Comparison of ENCODE assay signal across 14 mouse cellular contexts in genomic region chr17:80980096-80980495, GRCm38 (mm10). TPM values are rescaled to one million over a fixed set of nuclear protein-coding genes. Genes with fewer than 3 reads are reported as not detected.
"Had no signal": no experiment of that assay in that cellular context is flagged by ENCODE, and none has a peak within 500 bp of the region (broad histone marks: within the 10 kb centered on the region; RNA-seq: fewer than 3 reads in every experiment).

No protein-coding gene starts in this region.

- H3K36me3 ChIP-seq: limb, embryonic 10.5 days; liver, embryonic 15.5 days; midbrain, embryonic 12.5 days; neural tube, embryonic 13.5 days had no signal

- H3K9me3 ChIP-seq: limb, embryonic 10.5 days; liver, embryonic 15.5 days; midbrain, embryonic 12.5 days; neural tube, embryonic 13.5 days had no signal

- DNase-seq: kidney, adult 9 months; kidney, postnatal 36 days; right cerebral cortex, postnatal 14 days; thymus, postnatal 4 days had no signal

- ATAC-seq: inflammation-experienced regulatory T-cells, adult 6 months; intestine, postnatal 0 days; midbrain, embryonic 16.5 days had no signal

- H3K27ac ChIP-seq: kidney, postnatal 0 days; limb, embryonic 10.5 days; liver, embryonic 15.5 days; midbrain, embryonic 12.5 days; neural tube, embryonic 13.5 days; stomach, postnatal 0 days had no signal

- H3K4me1 ChIP-seq: liver, embryonic 15.5 days had no signal

- H3K4me2 ChIP-seq: liver, embryonic 11.5 days; liver, embryonic 15.5 days; midbrain, embryonic 12.5 days; neural tube, embryonic 13.5 days had no signal

- H3K27me3 ChIP-seq: liver, embryonic 15.5 days; midbrain, embryonic 12.5 days; neural tube, embryonic 13.5 days had no signal

- H3K4me3 ChIP-seq: limb, embryonic 10.5 days; liver, embryonic 15.5 days; midbrain, embryonic 12.5 days; neural tube, embryonic 13.5 days had no signal

- H3K9ac ChIP-seq: liver, embryonic 15.5 days; midbrain, embryonic 12.5 days; neural tube, embryonic 13.5 days had no signal

RNA-seq across cellular contexts. Expression of gene Tmem178, which starts 35.7 kb away (rescaled TPM):
- polyA plus RNA-seq: inflammation-experienced regulatory T-cells, adult 6 months had no signal
